Mouse (Mus musculus) CH12.LX (cell line): ENCODE data around the gene Prom1. TPM values are rescaled to one million over a fixed set of nuclear protein-coding genes. Genes with fewer than 3 reads are reported as not detected.

Experiments used
- DNase-seq: peaks from one replicate; pipeline ENCODE4 v3.0.0-alpha.2; 2013; ENCODE audit errors: extremely low read depth
- H3K27ac ChIP-seq: 2 replicates; pipeline ENCODE4 v1.5.1; 2012; ENCODE audit warnings: low read depth, mild to moderate bottlenecking, control low read depth, moderate library complexity; ENCODE audit not compliant: insufficient read depth
- H3K27me3 ChIP-seq: replicated peaks from 2 replicates; pipeline ENCODE3; 2012; ENCODE audit warnings: inconsistent platforms
- H3K36me3 ChIP-seq, 2 experiments: replicated peaks in 1 of 2; 2 replicates each; pipeline versions ENCODE3 to v1.6.1; 2012; ENCODE audit warnings: inconsistent platforms in 1 of 2, low read length in 1 of 2, mild to moderate bottlenecking in 1 of 2, mixed read lengths in 1 of 2, moderate library complexity in 1 of 2; ENCODE audit not compliant: control insufficient read depth in 1 of 2, insufficient read depth in 1 of 2
- H3K4me1 ChIP-seq, 2 experiments: 2 replicates each; pipeline ENCODE4 v1.6.1; 2012; ENCODE audit warnings: inconsistent platforms in 1 of 2, moderate library complexity in 1 of 2; ENCODE audit not compliant: insufficient read depth in 2 of 2, control insufficient read depth in 1 of 2
- H3K4me2 ChIP-seq: 2 replicates; pipeline ENCODE4 v1.6.1; 2012; ENCODE audit warnings: low read depth, mild to moderate bottlenecking, control low read depth; ENCODE audit not compliant: poor library complexity, insufficient read depth, severe bottlenecking
- H3K4me3 ChIP-seq, 3 experiments: fragments of 150-350 bp in 1 of 3; sonication (generic) in 1 of 3; replicated peaks in 1 of 3; 2 replicates each; pipeline versions ENCODE3 to v1.5.1; 2011 to 2012; ENCODE audit warnings: low read depth in 2 of 3, low read length in 2 of 3, mild to moderate bottlenecking in 2 of 3, moderate library complexity in 2 of 3, control low read depth in 1 of 3, improper control_type of control experiment in 1 of 3, inconsistent platforms in 1 of 3, mixed read lengths in 1 of 3; ENCODE audit not compliant: poor library complexity in 1 of 3
- H3K79me2 ChIP-seq: replicated peaks from 2 replicates; pipeline ENCODE4 v1.6.1; 2012; ENCODE audit warnings: mild to moderate bottlenecking, moderate library complexity; ENCODE audit not compliant: control insufficient read depth, poor library complexity, insufficient read depth, severe bottlenecking; ENCODE audit errors: extremely low read depth
- H3K9ac ChIP-seq: 2 replicates; pipeline ENCODE4 v1.6.1; 2012; ENCODE audit warnings: low read depth, mild to moderate bottlenecking, control low read depth, moderate library complexity; ENCODE audit not compliant: insufficient read depth
- H3K9me3 ChIP-seq: replicated peaks from 2 replicates; pipeline ENCODE3; 2012; ENCODE audit warnings: low read length, inconsistent platforms, mixed read lengths
- BHLHE40 ChIP-seq: IDR thresholded peaks from 2 replicates; pipeline ENCODE4 v1.6.1; 2011; ENCODE audit warnings: mild to moderate bottlenecking, low read depth, low read length, improper control_type of control experiment
- CHD1 ChIP-seq: IDR thresholded peaks from 2 replicates; pipeline ENCODE4 v1.6.1; 2012; ENCODE audit warnings: low read depth, low read length, improper control_type of control experiment, inconsistent platforms
- CHD2 ChIP-seq: IDR thresholded peaks from 2 replicates; pipeline ENCODE4 v1.6.1; 2011; ENCODE audit warnings: low read length, improper control_type of control experiment
- CTCF ChIP-seq, 2 experiments: IDR thresholded peaks in 1 of 2; conservative IDR thresholded peaks in 1 of 2; 2 replicates each; pipeline ENCODE4 v1.5.1; 2011 to 2012; ENCODE audit warnings: low read depth in 2 of 2, low read length in 2 of 2, improper control_type of control experiment in 1 of 2, inconsistent platforms in 1 of 2, mild to moderate bottlenecking in 1 of 2, moderate library complexity in 1 of 2
- E2F4 ChIP-seq: IDR thresholded peaks from 2 replicates; pipeline ENCODE4 v1.6.1; 2011; ENCODE audit warnings: low read depth, low read length, improper control_type of control experiment; ENCODE audit not compliant: insufficient replicate concordance
- ETS1 ChIP-seq: conservative IDR thresholded peaks from 2 replicates; pipeline ENCODE4 v1.6.1; 2012; ENCODE audit warnings: low read depth, mild to moderate bottlenecking, inconsistent platforms, low read length, improper control_type of control experiment, moderate library complexity
- GABPA ChIP-seq: IDR thresholded peaks from 2 replicates; pipeline ENCODE4 v1.6.1; 2012; ENCODE audit warnings: low read depth, low read length, improper control_type of control experiment, inconsistent platforms; ENCODE audit not compliant: insufficient replicate concordance
- MAFK ChIP-seq: IDR thresholded peaks from 2 replicates; pipeline ENCODE4 v1.6.1; 2011; ENCODE audit warnings: low read length, improper control_type of control experiment; ENCODE audit not compliant: insufficient replicate concordance
- MAZ ChIP-seq: IDR thresholded peaks from 2 replicates; pipeline ENCODE4 v1.6.1; 2012; ENCODE audit warnings: low read depth, mild to moderate bottlenecking, inconsistent platforms, low read length, improper control_type of control experiment, moderate library complexity
- MEF2A ChIP-seq: IDR thresholded peaks from 2 replicates; pipeline ENCODE4 v1.6.1; 2014; ENCODE audit warnings: low read depth, mild to moderate bottlenecking, inconsistent platforms, low read length, improper control_type of control experiment, borderline replicate concordance
- PAX5 ChIP-seq: IDR thresholded peaks from 2 replicates; pipeline ENCODE4 v1.6.1; 2012; ENCODE audit warnings: low read length, inconsistent platforms, mixed read lengths
- POLR2AphosphoS2 ChIP-seq: IDR thresholded peaks from 2 replicates; pipeline ENCODE4 v1.6.1; 2011; ENCODE audit warnings: low read depth, low read length, improper control_type of control experiment
- RAD21 ChIP-seq: IDR thresholded peaks from 2 replicates; pipeline ENCODE4 v1.6.1; 2011; ENCODE audit warnings: low read depth, mild to moderate bottlenecking, low read length, improper control_type of control experiment, moderate library complexity
- SIN3A ChIP-seq: IDR thresholded peaks from 2 replicates; pipeline ENCODE4 v1.6.1; 2012; ENCODE audit warnings: low read length, improper control_type of control experiment, inconsistent platforms
- TBP ChIP-seq: conservative IDR thresholded peaks from 2 replicates; pipeline ENCODE4 v1.6.1; 2011; ENCODE audit warnings: low read depth, low read length, improper control_type of control experiment
- TCF12 ChIP-seq: IDR thresholded peaks from 2 replicates; pipeline ENCODE4 v1.6.1; 2014; ENCODE audit warnings: low read depth, mild to moderate bottlenecking, inconsistent platforms, low read length, improper control_type of control experiment
- USF1 ChIP-seq: IDR thresholded peaks from 2 replicates; pipeline ENCODE4 v1.6.1; 2014; ENCODE audit warnings: low read depth, mild to moderate bottlenecking, inconsistent platforms, low read length, improper control_type of control experiment
- USF2 ChIP-seq: conservative IDR thresholded peaks from 2 replicates; pipeline ENCODE4 v1.6.1; 2011; ENCODE audit warnings: low read depth, low read length, improper control_type of control experiment
- ZC3H11A ChIP-seq: IDR thresholded peaks from 2 replicates; pipeline ENCODE4 v1.6.1; 2012; ENCODE audit warnings: low read depth, mild to moderate bottlenecking, inconsistent platforms, low read length, improper control_type of control experiment
- ZNF384 ChIP-seq: IDR thresholded peaks from 2 replicates; pipeline ENCODE4 v1.6.1; 2012; ENCODE audit warnings: low read depth, low read length, improper control_type of control experiment, inconsistent platforms
- dilution Hi-C: fragments of 300-500 bp; cut with MboI; formaldehyde crosslinking; loops from 2 replicates; pipeline ENCODE4 v1.14.3; 2020; ENCODE audit warnings: low sequenced_read_pairs; ENCODE audit not compliant: extremely low pct_unique_long_range_greater_than_20kb, extremely low pct_ligation_motif_present
- in situ Hi-C: fragments of 300-500 bp; cut with MboI; formaldehyde crosslinking; loops from 3 replicates; pipeline ENCODE4 v1.14.3; 2019; ENCODE audit warnings: low sequenced_read_pairs, low pct_ligation_motif_present, low pct_unique_long_range_greater_than_20kb, mixed read lengths
- polyA plus RNA-seq: library from polyadenylated mRNA; unstranded; fragments of >175 nt; gene quantifications from 2 replicates; pipeline ENCODE4 v1.2.1, GENCODE M21; 2012; ENCODE audit warnings: low read depth; ENCODE audit not compliant: insufficient read length
- total RNA-seq, 2 experiments: library from RNA; depleted of rRNA; stranded (reverse); fragments of 300-350 nt in 1 of 2; fragments of >200 nt in 1 of 2; gene quantifications; 2 replicates each; pipeline ENCODE4 v1.2.3; 2012 to 2014

Gene Prom1
- total and polyA plus RNA-seq, 3 experiments: 0.13 to 0.39 (median 0.21) TPM

DNA sequence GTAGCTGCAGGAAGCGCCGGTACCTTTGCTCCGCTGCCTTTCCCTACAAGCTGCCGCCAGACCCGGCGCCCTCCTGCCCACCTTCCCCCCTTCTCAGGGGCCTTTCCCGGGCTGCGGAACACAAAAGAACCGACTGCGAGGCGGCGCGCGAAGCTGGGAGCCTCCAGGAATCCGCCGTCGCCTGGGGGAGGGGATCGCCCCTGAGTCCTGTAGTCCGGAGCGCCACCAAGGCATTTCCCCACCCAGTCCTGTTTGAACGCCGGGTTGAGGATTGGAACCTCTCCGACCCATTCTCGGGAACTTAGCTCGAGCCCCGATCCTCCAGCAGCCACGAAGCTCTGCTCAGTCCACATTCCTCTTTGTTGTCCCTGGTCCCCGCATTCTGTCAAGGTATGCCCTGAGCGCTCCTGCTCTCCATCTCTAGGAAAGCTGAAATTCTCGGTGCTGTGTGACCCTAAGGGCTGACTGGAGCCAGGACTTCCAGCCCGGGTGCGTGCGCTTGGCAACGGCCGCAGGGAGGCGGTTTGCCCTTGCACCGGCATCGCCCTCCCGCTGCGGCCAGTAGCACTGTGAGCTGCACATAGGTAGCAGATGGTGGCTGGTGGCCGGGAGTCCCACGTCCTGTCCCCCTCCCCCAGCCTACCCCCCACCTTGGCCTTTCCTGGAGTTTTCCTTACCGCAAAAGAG, 1.1 kb downstream of the Prom1 start:
- no peak for DNase-seq
- Histone ChIP-seq H3K27me3 (no peaks in the 10 kb centered on the region), H3K4me3 (no peak overlapping the region), H3K4me1 (no peaks in the 10 kb centered on the region), H3K36me3 (no peaks in the 10 kb centered on the region), H3K4me2 (no peak overlapping the region), H3K9ac (no peak overlapping the region), H3K9me3 (no peaks in the 10 kb centered on the region), H3K27ac (no peak overlapping the region), H3K79me2 (no peaks in the 10 kb centered on the region)
- TF ChIP-seq TBP (no peak), ZC3H11A (no peak), CHD1 (no peak), USF1 (no peak), SIN3A (no peak), USF2 (no peak), CTCF (conservative IDR thresholded peaks at IDR 0.05 in 1 of 2, IDR thresholded peaks at IDR 0.05 in 1 of 2; ENCODE audit: low read depth in 2 of 2, low read length in 2 of 2) (no peak), MAFK (no peak), ETS1 (no peak), E2F4 (no peak), MAZ (no peak), BHLHE40 (no peak), CHD2 (no peak), ZNF384 (no peak), RAD21 (no peak)
- dilution Hi-C loops (no loop called here), in situ Hi-C loops (no loop called here)

DNA sequence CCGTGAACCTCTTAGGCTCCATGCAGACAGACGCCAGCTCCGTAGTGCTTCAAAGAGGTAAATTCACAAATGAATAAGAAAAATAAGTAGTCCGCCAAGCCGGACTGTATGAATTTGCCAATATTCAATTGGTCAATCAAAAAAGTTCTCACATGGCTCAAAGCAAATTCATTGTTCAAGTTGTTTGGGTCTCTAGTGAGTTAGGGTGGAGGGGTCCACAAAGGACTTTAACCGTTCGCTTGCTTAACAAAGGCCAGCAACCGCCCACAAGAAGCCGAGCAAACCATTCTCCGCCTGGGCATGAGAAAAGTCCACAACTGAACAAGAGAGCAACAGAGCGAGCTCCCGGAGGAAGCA, 1.7 kb downstream of the Prom1 start:
- TF ChIP-seq PAX5 (no peak), E2F4 (no peak), MEF2A (no peak), TCF12 (no peak), USF1 (no peak), POLR2AphosphoS2 (no peak), CHD2 (no peak), GABPA (no peak), CTCF (conservative IDR thresholded peaks at IDR 0.05 in 1 of 2, IDR thresholded peaks at IDR 0.05 in 1 of 2; ENCODE audit: low read depth in 2 of 2, low read length in 2 of 2) (no peak)
- Histone ChIP-seq H3K79me2 (no peaks in the 10 kb centered on the region), H3K4me3 (no peak overlapping the region), H3K27ac (no peak overlapping the region), H3K4me2 (no peak overlapping the region), H3K9me3 (no peaks in the 10 kb centered on the region), H3K36me3 (no peaks in the 10 kb centered on the region), H3K4me1 (no peaks in the 10 kb centered on the region), H3K27me3 (no peaks in the 10 kb centered on the region), H3K9ac (no peak overlapping the region)
- in situ Hi-C loops (no loop called here), dilution Hi-C loops (no loop called here)
- no peak for DNase-seq
